Mouse (Mus musculus) megakaryocyte, embryonic 14.5 days (primary cell): Measurements from ENCODE around the gene Senp1. TPM values are rescaled to one million over a fixed set of nuclear protein-coding genes. Genes with fewer than 3 reads are reported as not detected.

Experiments used
- H3K27me3 ChIP-seq: replicated peaks from 2 replicates; pipeline ENCODE3; 2012; ENCODE audit warnings: inconsistent platforms
- H3K36me3 ChIP-seq: replicated peaks from 2 replicates; pipeline ENCODE3; 2012; ENCODE audit warnings: low read length, inconsistent platforms, mixed read lengths
- H3K4me1 ChIP-seq: 2 replicates; pipeline ENCODE4 v1.6.1; 2012; ENCODE audit warnings: inconsistent platforms
- H3K4me3 ChIP-seq: replicated peaks from 2 replicates; pipeline ENCODE3; 2012; ENCODE audit warnings: moderate library complexity, mild to moderate bottlenecking, inconsistent platforms
- H3K9me3 ChIP-seq: 2 replicates; pipeline ENCODE4 v1.6.1; 2012; ENCODE audit warnings: inconsistent platforms
- FLI1 ChIP-seq: IDR thresholded peaks from 2 replicates; pipeline ENCODE4 v1.6.1; 2012; ENCODE audit warnings: low read length, inconsistent platforms, mixed read lengths
- GATA1 ChIP-seq: IDR thresholded peaks from 3 replicates; pipeline ENCODE4 v1.6.1; 2012; ENCODE audit warnings: mixed read lengths, low read length, inconsistent platforms, borderline replicate concordance
- polyA plus RNA-seq: library from polyadenylated mRNA; stranded (reverse); fragments of >175 nt; gene quantifications from 2 replicates; pipeline ENCODE4 v1.2.3, GENCODE M21; 2012; ENCODE audit warnings: low replicate concordance; ENCODE audit not compliant: insufficient read depth

Senp1 gene
- polyA plus RNA-seq, 1 experiment = 5.1 TPM

GRCm38 (mm10) chr15:98033233-98033748 is 60.3 kb downstream of the Senp1 start:
- TF ChIP-seq FLI1 (no peak), GATA1 (no peak)
- H3K27me3 ChIP-seq = peaks cover 29% of the 10 kb centered on the region
- H3K4me3 ChIP-seq = no peak overlapping the region
- H3K4me1 ChIP-seq = no peaks in the 10 kb centered on the region
- H3K36me3 ChIP-seq = peaks cover 28% of the 10 kb centered on the region
- H3K9me3 ChIP-seq = no peaks in the 10 kb centered on the region

DNA sequence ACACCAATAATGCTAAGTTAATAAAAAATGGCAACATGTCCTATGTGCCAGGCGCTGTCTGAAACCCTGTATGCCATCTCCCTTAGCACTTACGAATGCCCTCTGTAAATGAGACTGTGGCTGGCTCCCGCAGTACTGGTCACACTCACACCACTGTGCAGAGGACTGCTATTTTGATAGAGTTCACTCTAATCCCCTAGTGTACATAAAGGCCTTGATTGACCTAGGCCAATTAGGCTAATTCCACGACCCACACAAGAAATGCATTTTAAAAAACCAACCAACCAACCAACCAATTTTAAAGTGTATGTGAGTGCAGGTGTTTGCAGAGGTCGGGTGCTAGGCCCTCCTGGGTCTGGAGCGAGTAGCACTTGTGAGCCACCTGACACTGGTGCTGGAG is 63.7 kb downstream of the Senp1 start:
- no peaks in the 10 kb centered on the region for H3K9me3 ChIP-seq
- peaks cover 61% of the 10 kb centered on the region for H3K27me3 ChIP-seq
- no peak overlapping the region for H3K4me3 ChIP-seq
- TF ChIP-seq GATA1 = no peak
- no peak for TF ChIP-seq FLI1
- H3K36me3 ChIP-seq = no peaks in the 10 kb centered on the region
- no peaks in the 10 kb centered on the region for H3K4me1 ChIP-seq

DNA sequence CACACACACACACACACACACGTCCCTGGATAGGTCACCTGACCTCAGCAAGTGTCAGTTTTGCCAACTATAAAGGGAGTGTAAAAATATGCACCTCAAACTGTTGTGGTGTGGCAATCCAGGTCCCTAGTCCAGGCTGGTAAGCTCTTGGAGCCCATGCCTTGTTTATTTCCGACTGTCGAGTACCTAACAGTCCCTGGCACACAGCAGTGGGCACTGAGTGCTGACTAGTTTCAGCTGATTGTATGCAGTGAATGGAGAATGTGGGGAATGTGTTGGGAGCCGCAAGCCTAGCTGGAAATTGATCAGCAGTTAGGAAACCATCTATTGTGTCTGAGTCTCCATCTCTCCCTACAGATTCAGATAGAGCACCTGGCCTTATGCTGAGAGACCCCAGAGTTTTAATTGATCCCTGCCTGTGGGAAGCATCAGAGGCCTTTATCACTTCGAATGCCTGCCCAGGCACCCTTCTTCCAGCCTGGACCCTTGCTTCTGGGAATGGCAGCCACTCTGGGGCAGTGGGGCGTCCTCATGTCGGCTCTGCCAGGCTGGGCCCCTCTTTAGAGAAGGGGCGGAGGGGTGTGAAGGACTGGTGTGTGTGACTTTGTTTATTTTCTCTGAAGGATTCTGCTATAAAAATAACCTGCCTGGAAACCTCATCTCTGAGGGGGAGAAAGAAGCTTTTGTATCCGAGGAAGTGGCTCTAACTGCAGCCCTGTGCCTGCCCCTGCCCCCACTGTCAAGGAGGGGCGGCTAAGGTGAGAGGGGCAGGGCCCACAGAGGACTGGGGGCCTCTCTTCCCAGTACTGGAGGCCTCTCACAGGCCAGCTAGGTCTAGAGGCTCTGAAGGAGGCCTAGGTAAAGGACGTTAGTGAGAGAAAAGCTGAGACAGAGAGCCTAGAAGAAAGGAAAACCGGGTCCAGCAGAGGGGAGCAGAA is 66.3 kb downstream of the Senp1 start:
- H3K4me3 ChIP-seq = no peak overlapping the region
- H3K36me3 ChIP-seq = no peaks in the 10 kb centered on the region
- H3K9me3 ChIP-seq = no peaks in the 10 kb centered on the region
- H3K27me3 ChIP-seq = peaks cover 63% of the 10 kb centered on the region
- no peaks in the 10 kb centered on the region for H3K4me1 ChIP-seq
- TF ChIP-seq GATA1 = no peak

DNA sequence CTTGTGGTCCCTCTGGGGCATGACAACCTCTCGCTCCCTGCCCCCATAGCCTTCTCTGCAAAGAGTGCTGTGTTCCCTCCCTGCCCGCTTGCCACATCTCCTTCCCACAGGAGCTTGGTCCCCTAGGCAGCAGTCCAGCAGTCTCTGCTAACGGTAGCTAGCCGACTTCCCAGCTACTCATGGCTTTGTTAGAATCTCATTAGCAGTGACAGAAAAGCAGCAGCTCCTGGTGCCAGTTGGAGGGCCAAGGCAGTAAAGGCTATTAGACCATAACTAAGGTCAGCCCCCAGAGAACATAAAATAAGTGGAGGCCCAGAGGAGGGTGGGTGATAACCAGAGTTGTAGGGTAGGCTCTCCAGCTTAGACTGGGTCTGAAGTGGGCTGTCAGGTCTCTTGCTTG is 67.9 kb downstream of the Senp1 start:
- Histone ChIP-seq H3K36me3 (no peaks in the 10 kb centered on the region), H3K4me3 (no peak overlapping the region), H3K4me1 (no peaks in the 10 kb centered on the region), H3K27me3 (peaks cover 68% of the 10 kb centered on the region), H3K9me3 (no peaks in the 10 kb centered on the region)
- TF ChIP-seq FLI1 (no peak), GATA1 (no peak)

- Histone ChIP-seq H3K4me1 (no peaks in the 10 kb centered on the region), H3K36me3 (no peaks in the 10 kb centered on the region), H3K4me3 (no peak overlapping the region), H3K9me3 (no peaks in the 10 kb centered on the region), H3K27me3 (peaks cover 66% of the 10 kb centered on the region)
- TF ChIP-seq FLI1 = no peak
Observed at GRCm38 (mm10) chr15:98023137-98023536, 70.4 kb downstream of the Senp1 start.

DNA sequence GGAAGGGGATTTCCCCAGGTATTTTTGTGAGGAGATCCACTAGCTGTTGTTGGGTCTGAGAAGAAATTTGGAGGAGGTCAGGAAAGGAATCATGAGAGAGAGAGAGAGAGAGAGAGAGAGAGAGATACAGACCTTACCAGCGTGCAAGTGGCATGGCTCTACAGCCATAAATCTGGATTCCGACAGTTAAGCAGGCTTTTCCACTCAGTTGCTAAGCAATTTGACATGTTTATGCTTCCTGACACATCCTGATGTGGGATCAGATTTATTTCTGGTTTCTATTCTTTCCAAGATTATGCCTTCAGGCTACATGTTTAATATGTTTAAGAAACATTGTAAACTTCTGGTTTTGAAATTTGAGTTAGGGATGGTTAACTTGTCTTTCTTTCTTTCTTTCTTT is 71.7 kb downstream of the Senp1 start:
- Histone ChIP-seq H3K4me1 (no peaks in the 10 kb centered on the region), H3K36me3 (no peaks in the 10 kb centered on the region), H3K27me3 (peaks cover 55% of the 10 kb centered on the region), H3K9me3 (no peaks in the 10 kb centered on the region), H3K4me3 (no peak overlapping the region)
- TF ChIP-seq GATA1 = no peak
- TF ChIP-seq FLI1 = no peak

GRCm38 (mm10) chr15:98019047-98019446 is 74.5 kb downstream of the Senp1 start:
- H3K27me3 ChIP-seq = peaks cover 43% of the 10 kb centered on the region
- TF ChIP-seq GATA1 (no peak), FLI1 (no peak)
- no peak overlapping the region for H3K4me3 ChIP-seq

GRCm38 (mm10) chr15:98017925-98018324 is 75.6 kb downstream of the Senp1 start:
- no peak overlapping the region for H3K4me3 ChIP-seq
- no peaks in the 10 kb centered on the region for H3K9me3 ChIP-seq
- no peak for TF ChIP-seq GATA1
- no peak for TF ChIP-seq FLI1
- H3K4me1 ChIP-seq = peaks cover 14% of the 10 kb centered on the region
- H3K36me3 ChIP-seq = no peaks in the 10 kb centered on the region
- H3K27me3 ChIP-seq = peaks cover 43% of the 10 kb centered on the region

More at GRCm38 (mm10) chr15:98019047-98019446, 74.5 kb downstream of the Senp1 start:
- no peaks in the 10 kb centered on the region for H3K9me3 ChIP-seq
- H3K4me1 ChIP-seq = peaks cover 9% of the 10 kb centered on the region
- H3K36me3 ChIP-seq = no peaks in the 10 kb centered on the region

DNA sequence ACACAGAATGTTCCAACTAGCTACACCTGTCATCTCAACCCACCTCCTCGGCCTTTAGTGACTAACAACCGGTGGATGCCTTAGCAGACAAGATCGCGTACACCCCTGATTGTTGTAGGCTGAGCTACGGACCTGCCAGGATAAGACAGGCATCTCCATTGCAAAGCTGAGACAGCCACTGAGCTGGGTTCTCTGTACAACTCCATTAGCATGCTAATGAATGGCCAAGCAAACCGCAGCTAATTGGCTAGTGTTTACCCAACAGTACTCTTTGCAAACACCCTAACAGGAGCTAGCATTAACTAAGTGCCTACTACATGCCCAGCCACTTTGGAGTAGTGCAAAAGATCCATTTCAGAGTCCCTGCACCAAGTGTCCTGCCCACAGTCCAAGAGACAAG is 80.7 kb downstream of the Senp1 start:
- TF ChIP-seq FLI1 (no peak), GATA1 (no peak)
- Histone ChIP-seq H3K4me3 (no peak overlapping the region), H3K27me3 (peaks cover 63% of the 10 kb centered on the region), H3K4me1 (peaks cover 14% of the 10 kb centered on the region), H3K9me3 (no peaks in the 10 kb centered on the region), H3K36me3 (no peaks in the 10 kb centered on the region)

GRCm38 (mm10) chr15:98005181-98005580 is 88.4 kb downstream of the Senp1 start:
- no peaks in the 10 kb centered on the region for H3K36me3 ChIP-seq
- peaks cover 5% of the 10 kb centered on the region; the same call in 1 of the 2 replicates for H3K9me3 ChIP-seq
- peaks cover 94% of the 10 kb centered on the region for H3K27me3 ChIP-seq
- H3K4me1 ChIP-seq = peaks cover 49% of the 10 kb centered on the region
- H3K4me3 ChIP-seq = no peak overlapping the region
- no peak for TF ChIP-seq FLI1
- no peak for TF ChIP-seq GATA1
